Mouse (Mus musculus): ENCODE data around the gene Cipc. TPM values are rescaled to one million over a fixed set of nuclear protein-coding genes. Genes with fewer than 3 reads are reported as not detected.
A peak's percentile ranks its signal among the peaks of the same experiment; 100 is the strongest.

The Cipc gene
- polyA plus RNA-seq, 1 experiment from 2014 or later = 18.1 TPM

DNA sequence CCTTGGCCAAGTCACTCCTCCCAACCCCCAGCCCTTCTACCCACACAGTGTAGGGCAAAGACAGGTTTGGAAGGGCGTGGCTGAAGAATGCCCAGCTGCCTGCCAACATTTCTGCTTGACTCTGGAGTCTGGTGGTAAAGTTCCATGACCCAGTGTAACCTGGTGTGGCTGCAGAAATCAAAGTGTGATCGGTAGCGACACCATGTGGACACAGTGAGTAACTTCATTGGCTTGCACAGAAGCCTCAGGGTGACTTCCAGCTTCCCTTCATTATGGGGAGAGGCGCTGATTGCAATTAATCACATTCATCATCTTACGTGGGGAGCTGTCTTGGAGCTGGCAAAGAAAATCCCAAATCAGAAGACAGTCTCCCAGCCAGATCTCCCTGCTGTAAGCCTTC is 23.0 kb upstream of the Cipc start:
- no peaks in the 10 kb centered on the region for H3K27me3 ChIP-seq (ENCODE audit: control insufficient read depth, insufficient read depth, low read length)
- no peak overlapping the region for H3K4me2 ChIP-seq (ENCODE audit: low read depth, low read length)
- no peaks in the 10 kb centered on the region for H3K36me3 ChIP-seq (ENCODE audit: control insufficient read depth, insufficient read depth, low read length)
- peak; percentile 35; the same call in 1 of the 2 replicates for ATAC-seq (ENCODE audit: insufficient read depth, low FRiP score)
- no peak overlapping the region for H3K27ac ChIP-seq (ENCODE audit: low read length)
- peaks cover 8% of the 10 kb centered on the region for H3K9me3 ChIP-seq (replicated peaks; ENCODE audit: control insufficient read depth, low read length)
- no peak overlapping the region for H3K4me3 ChIP-seq (replicated peaks; ENCODE audit: low read length)
- 4% methylated on average over 5 of the region's 5 CpGs for WGBS
- H3K4me1 ChIP-seq (ENCODE audit: control insufficient read depth, insufficient read depth, low read length) = peaks cover 7% of the 10 kb centered on the region
- no peak overlapping the region for H3K9ac ChIP-seq (ENCODE audit: low read length)

GRCm38 (mm10) chr12:86930934-86931729 is 15.7 kb upstream of the Cipc start:
- Histone ChIP-seq H3K4me1 (ENCODE audit: control insufficient read depth, insufficient read depth, low read length) (peaks cover 9% of the 10 kb centered on the region), H3K27ac (ENCODE audit: low read length) (no peak overlapping the region), H3K27me3 (ENCODE audit: control insufficient read depth, insufficient read depth, low read length) (no peaks in the 10 kb centered on the region), H3K4me2 (ENCODE audit: low read depth, low read length) (no peak overlapping the region), H3K9me3 (replicated peaks; ENCODE audit: control insufficient read depth, low read length) (peaks cover 8% of the 10 kb centered on the region), H3K4me3 (replicated peaks; ENCODE audit: low read length) (no peak overlapping the region), H3K9ac (ENCODE audit: low read length) (no peak overlapping the region), H3K36me3 (ENCODE audit: control insufficient read depth, insufficient read depth, low read length) (no peaks in the 10 kb centered on the region)
- WGBS = 79% methylated on average over 6 of the region's 6 CpGs
- ATAC-seq (ENCODE audit: insufficient read depth, low FRiP score) = no peak

GRCm38 (mm10) chr12:86931919-86932574 is 14.8 kb upstream of the Cipc start:
- H3K27ac ChIP-seq (ENCODE audit: low read length) = no peak overlapping the region
- H3K4me3 ChIP-seq (replicated peaks; ENCODE audit: low read length) = no peak overlapping the region
- no peaks in the 10 kb centered on the region for H3K36me3 ChIP-seq (ENCODE audit: control insufficient read depth, insufficient read depth, low read length)
- no peak overlapping the region for H3K9ac ChIP-seq (ENCODE audit: low read length)
- no peak for ATAC-seq (ENCODE audit: insufficient read depth, low FRiP score)
- peaks cover 8% of the 10 kb centered on the region for H3K9me3 ChIP-seq (replicated peaks; ENCODE audit: control insufficient read depth, low read length)
- H3K4me2 ChIP-seq (ENCODE audit: low read depth, low read length) = no peak overlapping the region
- WGBS = 15% methylated on average over 7 of the region's 7 CpGs
- H3K4me1 ChIP-seq (ENCODE audit: control insufficient read depth, insufficient read depth, low read length) = peaks cover 9% of the 10 kb centered on the region
- no peaks in the 10 kb centered on the region for H3K27me3 ChIP-seq (ENCODE audit: control insufficient read depth, insufficient read depth, low read length)

DNA sequence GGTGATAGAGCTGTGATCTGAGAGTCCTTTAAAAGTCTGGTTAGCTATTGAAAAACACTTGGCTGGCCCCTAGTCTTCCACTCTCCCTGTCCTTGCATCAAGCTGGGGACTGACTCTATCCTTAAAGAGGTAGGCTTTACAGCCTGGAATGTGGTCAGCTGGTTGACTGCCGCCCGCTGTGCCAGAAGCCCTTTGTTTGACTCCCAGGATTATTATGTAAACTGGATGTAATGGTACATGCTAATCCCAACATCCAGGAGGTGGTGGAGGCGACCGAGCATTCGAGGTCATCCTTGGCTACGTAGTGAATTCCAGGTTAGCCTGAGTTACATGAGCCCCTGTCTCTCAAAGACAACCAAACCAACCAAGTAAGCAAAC is 14.3 kb upstream of the Cipc start:
- no peak overlapping the region for H3K4me2 ChIP-seq (ENCODE audit: low read depth, low read length)
- H3K27ac ChIP-seq (ENCODE audit: low read length) = no peak overlapping the region
- H3K36me3 ChIP-seq (ENCODE audit: control insufficient read depth, insufficient read depth, low read length) = no peaks in the 10 kb centered on the region
- WGBS = 46% methylated on average over 6 of the region's 6 CpGs
- peaks cover 9% of the 10 kb centered on the region for H3K4me1 ChIP-seq (ENCODE audit: control insufficient read depth, insufficient read depth, low read length)
- ATAC-seq (ENCODE audit: insufficient read depth, low FRiP score) = no peak
- no peak overlapping the region for H3K4me3 ChIP-seq (replicated peaks; ENCODE audit: low read length)
- H3K9me3 ChIP-seq (replicated peaks; ENCODE audit: control insufficient read depth, low read length) = peaks cover 8% of the 10 kb centered on the region
- H3K9ac ChIP-seq (ENCODE audit: low read length) = no peak overlapping the region
- no peaks in the 10 kb centered on the region for H3K27me3 ChIP-seq (ENCODE audit: control insufficient read depth, insufficient read depth, low read length)

DNA sequence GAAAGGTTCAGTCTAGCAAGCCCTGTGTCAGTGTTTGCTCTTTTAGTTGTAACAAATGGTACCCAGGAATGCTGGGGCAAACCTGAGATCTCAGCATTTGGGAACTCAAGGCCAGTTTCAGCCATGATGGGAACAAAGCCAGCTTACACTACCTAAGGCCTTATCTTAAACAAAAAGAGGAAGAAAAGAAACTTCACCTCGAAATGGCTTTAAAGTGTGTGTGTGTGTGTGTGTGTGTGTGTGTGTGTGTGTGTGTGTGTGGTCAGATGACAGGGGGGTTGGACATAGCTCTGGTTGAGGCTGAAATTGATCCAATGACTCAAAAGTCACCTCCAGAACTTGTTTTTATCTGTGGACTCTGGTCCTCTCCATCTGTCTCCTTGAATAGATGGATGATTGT is 12.1 kb upstream of the Cipc start:
- no peak for ATAC-seq (ENCODE audit: insufficient read depth, low FRiP score)
- Histone ChIP-seq H3K4me2 (ENCODE audit: low read depth, low read length) (no peak overlapping the region), H3K4me3 (replicated peaks; ENCODE audit: low read length) (no peak overlapping the region), H3K36me3 (ENCODE audit: control insufficient read depth, insufficient read depth, low read length) (no peaks in the 10 kb centered on the region), H3K4me1 (ENCODE audit: control insufficient read depth, insufficient read depth, low read length) (peaks cover 9% of the 10 kb centered on the region), H3K27ac (ENCODE audit: low read length) (no peak overlapping the region), H3K9ac (ENCODE audit: low read length) (no peak overlapping the region), H3K27me3 (ENCODE audit: control insufficient read depth, insufficient read depth, low read length) (no peaks in the 10 kb centered on the region), H3K9me3 (replicated peaks; ENCODE audit: control insufficient read depth, low read length) (no peaks in the 10 kb centered on the region)
- 69% methylated on average over 1 of the region's 1 CpGs for WGBS

DNA sequence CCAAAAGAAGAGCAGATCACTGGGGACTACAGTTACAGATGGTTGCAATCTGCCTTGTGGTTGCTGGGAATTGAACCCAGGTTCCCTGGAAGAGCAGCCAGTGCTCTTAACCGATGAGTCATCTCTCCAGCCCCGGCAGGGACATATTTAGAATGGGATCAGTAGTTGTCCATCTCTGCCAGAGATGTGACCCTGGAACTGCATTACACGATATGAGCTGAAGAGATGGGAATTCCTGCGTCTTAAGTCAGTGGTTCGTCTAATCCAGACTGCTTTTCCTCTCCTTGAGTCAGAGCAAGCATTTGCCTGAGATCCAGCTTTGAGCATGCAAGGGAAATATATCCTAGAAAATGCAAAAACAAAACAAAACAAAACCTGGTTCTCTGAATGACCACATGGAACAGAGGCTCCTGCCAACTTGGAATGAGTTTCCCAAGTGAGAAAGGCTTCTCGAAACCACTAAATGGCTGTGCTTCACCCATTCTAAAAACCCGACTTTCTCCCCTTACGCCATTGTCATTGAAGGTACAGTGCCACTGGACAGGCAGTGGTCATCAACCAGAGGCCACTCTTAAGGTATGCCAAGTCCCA is 11.1 kb upstream of the Cipc start:
- 75% methylated on average over 8 of the region's 8 CpGs for WGBS
- Histone ChIP-seq H3K4me1 (ENCODE audit: control insufficient read depth, insufficient read depth, low read length) (peaks cover 9% of the 10 kb centered on the region), H3K9me3 (replicated peaks; ENCODE audit: control insufficient read depth, low read length) (no peaks in the 10 kb centered on the region), H3K27me3 (ENCODE audit: control insufficient read depth, insufficient read depth, low read length) (no peaks in the 10 kb centered on the region), H3K27ac (ENCODE audit: low read length) (no peak overlapping the region), H3K36me3 (ENCODE audit: control insufficient read depth, insufficient read depth, low read length) (no peaks in the 10 kb centered on the region), H3K9ac (ENCODE audit: low read length) (no peak overlapping the region), H3K4me2 (ENCODE audit: low read depth, low read length) (no peak overlapping the region), H3K4me3 (replicated peaks; ENCODE audit: low read length) (no peak overlapping the region)
- ATAC-seq (ENCODE audit: insufficient read depth, low FRiP score) = no peak

DNA sequence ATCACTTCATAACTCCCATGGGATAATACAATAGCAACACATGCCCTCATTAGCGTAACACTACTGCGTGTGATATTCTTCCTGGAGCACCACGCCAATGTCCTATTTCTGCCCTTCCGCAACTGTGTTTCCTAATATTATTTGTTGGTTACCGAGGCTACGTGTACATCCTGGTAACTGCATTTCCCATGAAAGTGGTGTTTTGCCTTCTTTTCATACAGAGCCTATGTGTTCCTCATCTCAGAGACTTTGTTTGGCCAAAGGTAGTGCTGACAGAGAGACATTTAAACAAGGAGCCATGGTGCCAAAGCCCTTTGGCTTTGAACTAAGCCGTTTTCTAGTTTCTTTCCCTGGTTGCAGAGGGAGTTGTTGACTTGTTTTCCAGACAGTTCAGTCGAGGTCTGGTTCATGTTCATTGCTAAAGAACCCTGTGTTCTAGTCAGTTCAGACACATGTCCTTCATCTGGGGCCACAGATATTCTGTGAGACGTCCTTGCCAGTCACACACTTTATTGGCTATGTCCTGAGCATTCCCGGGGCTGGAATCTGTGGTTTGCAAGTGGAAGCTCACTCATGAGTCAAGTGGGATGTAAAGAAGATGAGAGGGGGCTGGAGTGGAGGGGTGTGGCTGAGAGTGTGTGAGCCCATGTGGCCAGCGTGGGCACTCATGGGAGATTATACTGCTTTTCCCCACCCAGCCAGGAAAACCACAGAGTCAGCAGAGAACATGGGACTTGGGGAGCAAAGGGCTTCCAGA is 10.1 kb upstream of the Cipc start:
- Histone ChIP-seq H3K4me1 (ENCODE audit: control insufficient read depth, insufficient read depth, low read length) (peaks cover 9% of the 10 kb centered on the region), H3K27me3 (ENCODE audit: control insufficient read depth, insufficient read depth, low read length) (no peaks in the 10 kb centered on the region), H3K27ac (ENCODE audit: low read length) (no peak overlapping the region), H3K4me2 (ENCODE audit: low read depth, low read length) (no peak overlapping the region), H3K9ac (ENCODE audit: low read length) (no peak overlapping the region), H3K36me3 (ENCODE audit: control insufficient read depth, insufficient read depth, low read length) (no peaks in the 10 kb centered on the region), H3K4me3 (replicated peaks; ENCODE audit: low read length) (no peak overlapping the region), H3K9me3 (replicated peaks; ENCODE audit: control insufficient read depth, low read length) (no peaks in the 10 kb centered on the region)
- 75% methylated on average over 11 of the region's 11 CpGs for WGBS
- no peak for ATAC-seq (ENCODE audit: insufficient read depth, low FRiP score)

DNA sequence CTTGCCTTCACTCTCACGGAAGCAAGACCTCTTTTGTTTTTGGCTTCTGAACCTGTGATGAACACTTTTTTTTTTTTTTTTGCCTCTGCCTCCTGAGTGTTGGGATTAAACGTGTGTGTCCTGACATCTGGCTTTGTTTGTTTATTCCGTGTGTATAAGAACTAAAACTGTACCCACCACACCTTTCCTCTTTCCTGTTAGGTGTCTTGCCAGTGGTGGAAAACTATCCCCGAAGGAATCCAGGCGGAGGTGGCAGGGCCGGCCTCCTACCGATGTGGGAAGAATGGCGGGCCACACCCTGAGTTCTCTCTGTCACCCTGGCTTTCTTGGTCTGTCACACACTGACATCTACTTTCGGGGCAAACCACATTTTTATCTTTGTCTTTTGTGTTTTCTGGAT is 8.3 kb upstream of the Cipc start:
- no peak for ATAC-seq (ENCODE audit: insufficient read depth, low FRiP score)

DNA sequence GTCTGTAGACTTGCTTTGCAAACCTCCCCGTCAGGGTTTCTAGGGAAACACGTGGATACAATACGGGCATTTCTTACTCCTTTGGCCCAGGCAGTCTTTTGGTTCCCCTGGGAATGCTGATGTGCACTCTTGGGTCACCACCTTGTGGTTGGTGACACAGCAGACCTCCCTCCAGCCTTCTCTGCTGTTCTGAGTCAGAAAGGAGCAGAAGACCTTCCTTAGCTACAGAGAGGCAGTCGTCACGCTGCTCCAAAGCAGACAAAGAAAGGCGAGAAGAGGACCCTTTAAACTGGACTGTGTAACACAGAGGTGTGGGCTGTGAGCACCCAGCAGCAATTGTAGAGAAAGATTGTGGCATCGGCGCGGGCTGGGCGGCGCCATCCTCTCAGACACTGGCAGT is 5.7 kb upstream of the Cipc start:
- WGBS = 47% methylated on average over 11 of the region's 11 CpGs
- no peaks in the 10 kb centered on the region for H3K27me3 ChIP-seq (ENCODE audit: control insufficient read depth, insufficient read depth, low read length)
- no peaks in the 10 kb centered on the region for H3K36me3 ChIP-seq (ENCODE audit: control insufficient read depth, insufficient read depth, low read length)
- no peak for ATAC-seq (ENCODE audit: insufficient read depth, low FRiP score)
- no peak overlapping the region for H3K27ac ChIP-seq (ENCODE audit: low read length)
- H3K4me3 ChIP-seq (replicated peaks; ENCODE audit: low read length) = no peak overlapping the region
- H3K9ac ChIP-seq (ENCODE audit: low read length) = no peak overlapping the region
- H3K9me3 ChIP-seq (replicated peaks; ENCODE audit: control insufficient read depth, low read length) = no peaks in the 10 kb centered on the region
- H3K4me2 ChIP-seq (ENCODE audit: low read depth, low read length) = no peak overlapping the region
- peaks cover 4% of the 10 kb centered on the region; the same call in 1 of the 2 replicates for H3K4me1 ChIP-seq (ENCODE audit: control insufficient read depth, insufficient read depth, low read length)

More for the DNA sequence above, 8.3 kb upstream of the Cipc start:
- H3K4me2 ChIP-seq (ENCODE audit: low read depth, low read length) = no peak overlapping the region
- no peak overlapping the region for H3K9ac ChIP-seq (ENCODE audit: low read length)
- WGBS = 57% methylated on average over 9 of the region's 9 CpGs
- H3K4me1 ChIP-seq (ENCODE audit: control insufficient read depth, insufficient read depth, low read length) = no peaks in the 10 kb centered on the region
- H3K9me3 ChIP-seq (replicated peaks; ENCODE audit: control insufficient read depth, low read length) = no peaks in the 10 kb centered on the region
- H3K4me3 ChIP-seq (replicated peaks; ENCODE audit: low read length) = no peak overlapping the region
- no peaks in the 10 kb centered on the region for H3K27me3 ChIP-seq (ENCODE audit: control insufficient read depth, insufficient read depth, low read length)
- H3K36me3 ChIP-seq (ENCODE audit: control insufficient read depth, insufficient read depth, low read length) = no peaks in the 10 kb centered on the region
- no peak overlapping the region for H3K27ac ChIP-seq (ENCODE audit: low read length)

All from stomach, embryonic 16.5 days (tissue).